Mouse (Mus musculus): ENCODE results near the gene Creb5.

DNA sequence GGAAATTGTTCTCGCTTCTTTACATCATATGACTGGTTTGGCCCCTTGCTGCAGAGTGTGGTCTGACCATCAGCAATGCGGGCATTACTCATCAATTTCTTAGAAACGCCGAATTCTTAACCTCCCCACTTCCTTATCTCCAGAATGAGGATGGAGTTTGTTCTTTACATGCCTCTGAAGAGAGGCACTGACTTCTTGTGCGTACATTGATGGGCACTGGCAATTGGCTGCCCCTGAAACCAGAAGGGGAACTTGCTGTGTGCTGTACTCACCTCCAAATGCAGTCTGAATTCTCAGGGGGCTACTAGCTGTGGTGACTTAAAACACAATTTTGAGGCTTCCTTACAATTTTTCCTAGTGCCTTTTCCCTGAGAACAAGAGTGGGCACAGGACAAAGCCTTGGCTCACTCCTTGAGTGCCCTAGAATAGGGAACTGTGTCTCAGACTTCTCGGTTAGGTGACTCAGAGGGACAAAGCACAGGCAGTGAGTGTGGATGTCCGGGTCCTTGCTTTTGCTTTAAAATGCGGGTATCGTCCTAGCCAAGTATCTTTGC lies 161.3 kb downstream of the Creb5 start:
- no peak for TF ChIP-seq CTCF (IDR thresholded peaks at IDR 0.05; ENCODE audit: extremely low read depth, insufficient read depth, low read length)
- no peak for TF ChIP-seq POLR2A (IDR thresholded peaks at IDR 0.05; ENCODE audit: extremely low read depth, insufficient read depth, low read length)

All from cortical plate, adult 2 months (tissue).